Mouse (Mus musculus) gastrocnemius, postnatal 10 days (tissue): ENCODE measurements at regions not wholly inside any gene's neighbourhood (a gene's known extent, or its start where the extent isn't known, plus 50 kb on each side); places are given as distances from the start of the nearest gene placed in this dataset.
"Not testable (repeated sequence)": the region's sequence is repeated elsewhere in the genome, so short reads cannot be mapped to it uniquely, and the experiment has no call there.

Source experiments
- DNase-seq: peaks from one replicate; pipeline ENCODE4 v3.0.0; 2021; ENCODE audit warnings: mixed read lengths

GRCm38 (mm10) chr3:39809586-39809985, 721.5 kb upstream of the Intu start:
- DNase-seq = no peak

- DNase-seq = peak; percentile 48
These were observed 716.3 kb upstream of the Intu start for GRCm38 (mm10) chr3:39814814-39815213.

- no peak for DNase-seq
These were observed 700.5 kb upstream of the Intu start for GRCm38 (mm10) chr3:39830488-39831056.

GRCm38 (mm10) chr3:39838377-39839145, 692.5 kb upstream of the Intu start:
- DNase-seq = no peak

- DNase-seq = no peak
These were observed 690.1 kb upstream of the Intu start for GRCm38 (mm10) chr3:39840946-39841345.

- DNase-seq = no peak
These were observed 686.0 kb upstream of the Intu start for GRCm38 (mm10) chr3:39845123-39845522.

- DNase-seq = no peak
These were observed 682.3 kb upstream of the Intu start for GRCm38 (mm10) chr3:39848829-39849228.

GRCm38 (mm10) chr3:39857214-39857839, 673.8 kb upstream of the Intu start:
- DNase-seq = no peak

GRCm38 (mm10) chr3:39876046-39876445, 655.0 kb upstream of the Intu start:
- not testable (repeated sequence) for DNase-seq

- no peak for DNase-seq
These were observed 646.7 kb upstream of the Intu start for GRCm38 (mm10) chr3:39884370-39884769.

GRCm38 (mm10) chr3:39888376-39888775, 642.7 kb upstream of the Intu start:
- no peak for DNase-seq

GRCm38 (mm10) chr3:39889222-39889621, 641.9 kb upstream of the Intu start:
- DNase-seq = no peak

- no peak for DNase-seq
These were observed 632.1 kb upstream of the Intu start for GRCm38 (mm10) chr3:39898961-39899360.

GRCm38 (mm10) chr3:39900207-39900606, 630.9 kb upstream of the Intu start:
- no peak for DNase-seq

- no peak for DNase-seq
These were observed 626.7 kb upstream of the Intu start for GRCm38 (mm10) chr3:39904377-39904776.

GRCm38 (mm10) chr3:39908676-39909362, 622.3 kb upstream of the Intu start:
- no peak for DNase-seq

GRCm38 (mm10) chr3:39909642-39910041, 621.4 kb upstream of the Intu start:
- DNase-seq = no peak

- DNase-seq = no peak
These were observed 612.5 kb upstream of the Intu start for GRCm38 (mm10) chr3:39918601-39919000.

- no peak for DNase-seq
These were observed 605.6 kb upstream of the Intu start for GRCm38 (mm10) chr3:39925436-39925835.

GRCm38 (mm10) chr3:39928421-39928820, 602.7 kb upstream of the Intu start:
- DNase-seq = no peak

- no peak for DNase-seq
These were observed 597.7 kb upstream of the Intu start for GRCm38 (mm10) chr3:39933372-39933771.

GRCm38 (mm10) chr3:39937719-39938278, 593.3 kb upstream of the Intu start:
- no peak for DNase-seq

GRCm38 (mm10) chr3:39944581-39944980, 586.5 kb upstream of the Intu start:
- DNase-seq = peak; percentile 55
